Mouse (Mus musculus) ES-E14 (cell line): ENCODE results near the gene Sept12. TPM values are rescaled to one million over a fixed set of nuclear protein-coding genes. Genes with fewer than 3 reads are reported as not detected.

Experiments
- DNase-seq: peaks from one replicate; pipeline ENCODE4 v3.0.0-alpha.2; 2013; ENCODE audit warnings: low read depth, low spot score
- H3K27ac ChIP-seq: 2 replicates; pipeline ENCODE4 v1.5.1; 2012; ENCODE audit warnings: low read depth, mild to moderate bottlenecking, low read length, moderate library complexity, mixed read lengths; ENCODE audit not compliant: poor library complexity, insufficient read depth, severe bottlenecking
- H3K36me3 ChIP-seq: 2 replicates; pipeline ENCODE4 v1.6.1; 2012; ENCODE audit warnings: mild to moderate bottlenecking, low read length, moderate library complexity, mixed read lengths; ENCODE audit not compliant: control insufficient read depth, poor library complexity, insufficient read depth, severe bottlenecking
- H3K4me1 ChIP-seq, 2 experiments: fragments of 150-350 bp in 1 of 2; sonication (generic) in 1 of 2; 2 replicates each; pipeline ENCODE4 v1.6.1; 2012; ENCODE audit warnings: low read length in 2 of 2, mild to moderate bottlenecking in 1 of 2, mixed read lengths in 1 of 2; ENCODE audit not compliant: control insufficient read depth in 2 of 2, insufficient read depth in 2 of 2, poor library complexity in 1 of 2
- H3K4me3 ChIP-seq, 2 experiments: fragments of 150-350 bp in 1 of 2; sonication (generic) in 1 of 2; 2 replicates each; pipeline ENCODE4 v1.5.1; 2012; ENCODE audit warnings: low read length in 2 of 2, low read depth in 1 of 2, mild to moderate bottlenecking in 1 of 2, mixed read lengths in 1 of 2; ENCODE audit not compliant: insufficient read depth in 1 of 2, poor library complexity in 1 of 2, severe bottlenecking in 1 of 2
- H3K9ac ChIP-seq: 2 replicates; pipeline ENCODE4 v1.6.1; 2012; ENCODE audit warnings: low read depth, mild to moderate bottlenecking, low read length, mixed read lengths; ENCODE audit not compliant: poor library complexity, insufficient read depth, severe bottlenecking
- H3K9me3 ChIP-seq: fragments of 150-350 bp; sonication (generic); 2 replicates; pipeline ENCODE4 v1.6.1; 2012; ENCODE audit warnings: low read depth, mild to moderate bottlenecking, low read length; ENCODE audit not compliant: control insufficient read depth, insufficient read depth
- CHD2 ChIP-seq: IDR thresholded peaks from 2 replicates; pipeline ENCODE4 v1.6.1; 2014; ENCODE audit warnings: mild to moderate bottlenecking, low read depth, low read length, inconsistent platforms
- HCFC1 ChIP-seq: IDR thresholded peaks from 2 replicates; pipeline ENCODE4 v1.6.1; 2012; ENCODE audit warnings: low read length, inconsistent platforms, borderline replicate concordance; ENCODE audit not compliant: insufficient read depth
- MAFK ChIP-seq: IDR thresholded peaks from 2 replicates; pipeline ENCODE4 v1.6.1; 2014; ENCODE audit warnings: mild to moderate bottlenecking, low read depth, low read length, inconsistent platforms; ENCODE audit not compliant: insufficient read depth
- ZC3H11A ChIP-seq: IDR thresholded peaks from 2 replicates; pipeline ENCODE4 v1.6.1; 2012; ENCODE audit warnings: low read depth, mild to moderate bottlenecking, inconsistent platforms, low read length, borderline replicate concordance
- ZNF384 ChIP-seq: IDR thresholded peaks from 2 replicates; pipeline ENCODE4 v1.6.1; 2012; ENCODE audit warnings: low read depth, low read length, inconsistent platforms
- in situ Hi-C, 2 experiments: fragments of 600-800 bp; cut with MboI; formaldehyde crosslinking; loops; one replicate each; pipeline ENCODE4 v1.15.1; 2025; ENCODE audit warnings: low sequenced_read_pairs in 2 of 2, inconsistent platforms in 1 of 2; ENCODE audit not compliant: unreplicated experiment in 2 of 2
- total RNA-seq: library from RNA; depleted of rRNA; stranded (reverse); fragments of 300-350 nt; gene quantifications from 2 replicates; pipeline ENCODE4 v1.2.3, GENCODE M21; 2012; rRNA removed

Gene Sept12
- total RNA-seq: 0.13 and 0.16 TPM in 2 replicates

DNA sequence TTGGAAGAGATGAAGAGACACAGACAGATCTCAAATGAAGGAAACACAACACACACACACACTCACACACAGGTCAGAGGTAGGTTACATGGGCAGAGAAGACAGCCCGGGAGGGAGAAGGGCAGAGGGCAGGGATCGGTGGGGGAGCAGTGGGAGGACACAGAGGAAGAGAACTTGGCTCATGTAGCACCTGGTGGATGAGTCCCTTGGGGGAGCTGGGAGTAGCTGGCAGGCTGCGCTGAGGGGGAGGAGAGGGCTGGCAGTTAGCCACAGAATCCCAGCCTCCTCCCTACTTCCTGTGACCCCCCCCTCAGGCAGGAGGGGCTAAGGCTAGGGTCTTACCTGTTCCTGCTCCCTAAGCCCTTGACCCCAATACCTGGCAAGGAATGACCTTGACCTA lies at the start of gene Sept12:
Sept12 (minus strand) TSS at position 300 of the 400 bp plus-strand sequence.
- TF ChIP-seq CHD2 (no peak), ZNF384 (no peak)
- DNase-seq: no peak
- no peak within 1 kb of the TSS for H3K4me3 ChIP-seq

GRCm38 (mm10) chr16:5045322-5045721 lies 47.7 kb upstream of the Sept12 start:
- H3K4me3 ChIP-seq: no peak overlapping the region
- H3K9me3 ChIP-seq: no peaks in the 10 kb centered on the region
- no peak for DNase-seq
- peaks cover 0 to 5% of the 10 kb centered on the region in 2 experiments; a peak in 1 of 4 replicates for H3K4me1 ChIP-seq
- H3K9ac ChIP-seq: no peak overlapping the region
- peaks cover 24% of the 10 kb centered on the region for H3K36me3 ChIP-seq
- no peak overlapping the region for H3K27ac ChIP-seq
- TF ChIP-seq CHD2: no peak
- TF ChIP-seq ZC3H11A: no peak
- no peak for TF ChIP-seq HCFC1
- no peak for TF ChIP-seq ZNF384
- no peak for TF ChIP-seq MAFK
- in situ Hi-C loops: no loop called here

More for the DNA sequence above, at the start of gene Sept12:
- no peaks in the 10 kb centered on the region for H3K9me3 ChIP-seq
- no peak within 1 kb of the TSS for H3K9ac ChIP-seq
- in situ Hi-C loops: no loop called here
- H3K27ac ChIP-seq: no peak within 1 kb of the TSS; the same call in 1 of the 2 replicates
- H3K4me1 ChIP-seq: peaks cover 0 to 2% of the 10 kb centered on the region in 2 experiments; a peak in 1 of 4 replicates
- no peaks in the 10 kb centered on the region for H3K36me3 ChIP-seq

GRCm38 (mm10) chr16:5036649-5037234 lies 39.1 kb upstream of the Sept12 start:
- Histone ChIP-seq H3K9ac (no peak overlapping the region), H3K36me3 (peaks cover 55% of the 10 kb centered on the region), H3K27ac (no peak overlapping the region), H3K4me3 (no peak overlapping the region), H3K9me3 (no peaks in the 10 kb centered on the region), H3K4me1 (no peaks in the 10 kb centered on the region)
- TF ChIP-seq HCFC1: no peak
- no peak for TF ChIP-seq ZC3H11A
- no peak for TF ChIP-seq MAFK
- TF ChIP-seq CHD2: no peak
- TF ChIP-seq ZNF384: no peak
- DNase-seq: no peak
- in situ Hi-C loops: no loop called here

DNA sequence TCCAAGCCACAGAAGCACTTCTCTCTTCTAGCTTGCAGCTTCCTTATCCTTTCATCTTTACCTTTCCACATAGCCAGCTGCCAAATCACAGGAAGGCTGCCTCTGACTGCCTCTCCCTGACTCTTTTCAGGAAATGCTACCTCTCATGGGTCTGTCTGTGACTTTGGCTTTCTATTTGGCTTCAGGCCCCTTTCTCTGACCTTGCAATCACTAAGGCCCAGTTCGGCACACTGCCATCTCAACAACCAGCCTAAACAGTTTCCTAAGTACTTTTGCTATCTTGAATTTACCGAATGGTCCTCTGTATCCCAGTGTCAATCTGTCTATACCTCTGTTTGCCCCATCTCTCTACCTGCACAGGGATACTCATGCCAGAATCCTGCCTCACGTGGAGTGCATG lies 37.9 kb upstream of the Sept12 start:
- in situ Hi-C loops: no loop called here
- Histone ChIP-seq H3K4me3 (no peak overlapping the region), H3K36me3 (peaks cover 56% of the 10 kb centered on the region), H3K9me3 (no peaks in the 10 kb centered on the region), H3K27ac (no peak overlapping the region), H3K9ac (no peak overlapping the region), H3K4me1 (no peaks in the 10 kb centered on the region)
- no peak for DNase-seq
- TF ChIP-seq MAFK: no peak
- no peak for TF ChIP-seq ZNF384
- no peak for TF ChIP-seq HCFC1
- TF ChIP-seq CHD2: no peak
- TF ChIP-seq ZC3H11A: no peak

DNA sequence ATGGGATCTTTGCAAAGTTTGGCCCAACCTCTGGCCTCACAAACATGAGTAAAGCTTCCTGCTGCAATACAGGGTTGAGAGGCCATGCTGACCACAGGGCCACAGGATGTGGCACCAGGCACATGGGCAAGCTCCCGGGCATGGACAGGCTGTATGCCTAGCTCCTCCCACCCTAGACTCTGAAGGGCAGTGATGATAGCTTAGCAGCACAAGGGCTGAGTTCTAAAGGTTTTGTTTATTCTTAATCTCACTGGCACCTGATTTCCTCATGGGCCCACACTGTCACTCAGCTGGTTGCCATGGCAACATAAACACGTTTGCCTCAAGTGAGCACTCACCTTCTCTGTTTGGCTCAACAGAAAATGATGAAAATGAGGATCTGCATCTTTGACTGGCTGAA lies 32.2 kb upstream of the Sept12 start:
- Histone ChIP-seq H3K9me3 (no peaks in the 10 kb centered on the region), H3K27ac (no peak overlapping the region), H3K4me1 (no peaks in the 10 kb centered on the region), H3K36me3 (peaks cover 50% of the 10 kb centered on the region), H3K4me3 (no peak overlapping the region), H3K9ac (no peak overlapping the region)
- TF ChIP-seq ZC3H11A (no peak), MAFK (no peak), CHD2 (no peak), ZNF384 (no peak), HCFC1 (no peak)
- in situ Hi-C loops: no loop called here
- DNase-seq: no peak
